Mouse (Mus musculus) lung, postnatal 10 days (tissue): ENCODE measurements around the gene Srr.

Experiments
- DNase-seq: peaks from one replicate; pipeline ENCODE4 v3.0.0; 2021

Srr gene

GRCm38 (mm10) chr11:74925577-74926387 is at the start of gene Srr, which contains the start of gene Smg6:
Gene Srr, minus strand, starts transcription at chr11:74925948.
Gene Smg6, plus strand, starts transcription at chr11:74925823.
- DNase-seq, result peak; percentile 96

GRCm38 (mm10) chr11:74974615-74975014 is 48.9 kb upstream of the Srr start:
- DNase-seq, result no peak

- DNase-seq, result no peak
Measured at GRCm38 (mm10) chr11:74973290-74974157, 47.8 kb upstream of the Srr start.

- no peak for DNase-seq
Measured at GRCm38 (mm10) chr11:74965516-74965915, 39.8 kb upstream of the Srr start.

GRCm38 (mm10) chr11:74962846-74963407 is 37.2 kb upstream of the Srr start:
- DNase-seq, result peak; percentile 22

- no peak for DNase-seq
Measured at GRCm38 (mm10) chr11:74961953-74962352, 36.2 kb upstream of the Srr start.

GRCm38 (mm10) chr11:74960031-74960551 is 34.3 kb upstream of the Srr start:
- no peak for DNase-seq

- no peak for DNase-seq
Measured at GRCm38 (mm10) chr11:74959501-74959900, 33.8 kb upstream of the Srr start.

GRCm38 (mm10) chr11:74957600-74957999 is 31.9 kb upstream of the Srr start:
- no peak for DNase-seq

GRCm38 (mm10) chr11:74956006-74956405 is 30.3 kb upstream of the Srr start:
- no peak for DNase-seq

GRCm38 (mm10) chr11:74954901-74955300 is 29.2 kb upstream of the Srr start:
- DNase-seq, result no peak

GRCm38 (mm10) chr11:74946348-74946747 is 20.6 kb upstream of the Srr start:
- DNase-seq, result peak; percentile 63

- DNase-seq, result no peak
Measured at GRCm38 (mm10) chr11:74930391-74930790, 4.6 kb upstream of the Srr start.

- no peak for DNase-seq
Measured at GRCm38 (mm10) chr11:74929111-74929510, 3.4 kb upstream of the Srr start.

- no peak for DNase-seq
Measured at GRCm38 (mm10) chr11:74927236-74927725, 1.5 kb upstream of the Srr start.

GRCm38 (mm10) chr11:74926388-74927005 is 749 bp upstream of the Srr start:
- peak; percentile 50 for DNase-seq

- DNase-seq, result peak; percentile 54
Measured at GRCm38 (mm10) chr11:74924149-74924548, 1.6 kb downstream of the Srr start.

GRCm38 (mm10) chr11:74919249-74919648 is 6.5 kb downstream of the Srr start:
- no peak for DNase-seq

- no peak for DNase-seq
Measured at GRCm38 (mm10) chr11:74912492-74912891, 13.3 kb downstream of the Srr start.

GRCm38 (mm10) chr11:74909978-74910377 is 15.8 kb downstream of the Srr start:
- no peak for DNase-seq

- no peak for DNase-seq
Measured at GRCm38 (mm10) chr11:74908618-74909399, 16.9 kb downstream of the Srr start.

GRCm38 (mm10) chr11:74907850-74908249 is 17.9 kb downstream of the Srr start:
- no peak for DNase-seq
